Mouse (Mus musculus) splenic B cell, adult 2 months (primary cell): Measurements from ENCODE around the gene Cab39l.
"Not testable (repeated sequence)": the region's sequence is repeated elsewhere in the genome, so short reads cannot be mapped to it uniquely, and the experiment has no call there.

ENCODE experiments used
- DNase-seq: peaks from one replicate; pipeline ENCODE4 v3.0.0-alpha.2; 2011; ENCODE audit warnings: low read depth, low spot score
- H3K27me3 ChIP-seq: 2 replicates; pipeline ENCODE4 v1.6.1; 2012; ENCODE audit warnings: mild to moderate bottlenecking, low read length, moderate library complexity, mixed read lengths; ENCODE audit not compliant: control insufficient read depth, poor library complexity, insufficient read depth, severe bottlenecking
- H3K36me3 ChIP-seq: 2 replicates; pipeline ENCODE4 v1.6.1; 2012; ENCODE audit warnings: mild to moderate bottlenecking, low read length, moderate library complexity, mixed read lengths; ENCODE audit not compliant: control insufficient read depth, poor library complexity, insufficient read depth, severe bottlenecking

Cab39l gene

DNA sequence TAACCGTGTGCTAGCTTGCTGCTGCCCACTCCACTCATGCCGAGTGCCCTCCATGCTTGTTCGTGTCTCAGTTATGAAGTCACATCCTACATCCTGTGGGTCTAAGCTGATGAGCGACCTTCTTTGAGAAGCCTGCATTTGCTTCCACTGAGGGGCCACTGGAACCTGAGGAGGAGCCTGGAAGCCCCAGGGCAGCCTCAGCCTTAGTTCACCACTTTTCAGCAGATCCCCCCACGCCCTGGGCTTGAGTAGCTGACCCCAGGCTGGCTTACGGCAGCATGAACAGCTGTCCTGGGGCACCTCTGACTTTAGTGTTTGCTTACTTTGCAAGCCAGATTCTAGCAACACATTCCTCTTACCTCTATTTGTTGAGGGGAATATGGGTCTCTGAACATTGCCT lies 126.0 kb downstream of the Cab39l start:
- H3K27me3 ChIP-seq = no peaks in the 10 kb centered on the region
- peaks cover 8% of the 10 kb centered on the region for H3K36me3 ChIP-seq
- no peak for DNase-seq

GRCm38 (mm10) chr14:59576385-59576784 lies 135.6 kb downstream of the Cab39l start:
- peaks cover 3% of the 10 kb centered on the region; the same call in 1 of the 2 replicates for H3K36me3 ChIP-seq
- no peak for DNase-seq
- H3K27me3 ChIP-seq = no peaks in the 10 kb centered on the region

GRCm38 (mm10) chr14:59590614-59591013 lies 149.8 kb downstream of the Cab39l start:
- peaks cover 15% of the 10 kb centered on the region for H3K36me3 ChIP-seq
- DNase-seq = peak; percentile 60

DNA sequence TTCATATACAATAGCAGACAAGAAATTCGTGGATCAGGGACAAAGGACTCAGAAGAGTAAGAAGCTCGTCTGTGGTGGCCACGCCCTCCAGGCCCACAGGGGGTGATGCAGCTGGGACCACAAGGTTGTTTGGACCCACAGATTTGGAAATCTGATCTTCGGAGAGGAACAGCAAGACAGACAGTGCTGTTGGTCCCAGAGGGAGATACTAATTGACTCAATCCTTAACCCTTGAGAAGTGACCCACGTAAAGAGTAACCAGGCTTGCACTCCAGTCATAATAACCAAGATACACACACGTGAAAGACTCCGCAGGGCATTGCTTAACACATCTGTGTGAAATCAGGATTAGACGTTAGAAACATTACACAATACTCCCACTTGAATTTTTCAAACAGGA lies 151.1 kb downstream of the Cab39l start:
- no peak for DNase-seq
- peaks cover 9% of the 10 kb centered on the region; the same call in 1 of the 2 replicates for H3K36me3 ChIP-seq
- H3K27me3 ChIP-seq = no peaks in the 10 kb centered on the region

More at GRCm38 (mm10) chr14:59590614-59591013, 149.8 kb downstream of the Cab39l start:
- H3K27me3 ChIP-seq = no peaks in the 10 kb centered on the region

DNA sequence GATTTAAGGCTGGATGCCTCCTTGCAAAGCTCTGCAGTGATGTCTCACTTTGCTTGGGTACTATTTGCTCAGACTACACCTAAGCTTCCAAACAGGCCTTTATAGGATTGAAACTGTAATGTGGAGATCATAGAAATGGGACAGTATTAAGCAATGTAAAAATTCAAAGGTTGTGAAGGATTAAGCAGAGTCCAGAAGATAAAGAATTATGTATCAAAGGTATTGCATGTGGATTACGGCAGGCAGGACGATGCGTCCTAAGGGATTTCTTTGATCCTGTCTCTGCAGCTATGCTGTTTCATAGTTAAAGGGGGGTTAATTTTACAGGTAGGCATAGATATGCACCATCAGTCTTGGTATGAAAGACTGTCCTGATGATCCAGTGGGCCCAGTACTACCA lies 151.8 kb downstream of the Cab39l start:
- no peak for DNase-seq
- no peaks in the 10 kb centered on the region for H3K27me3 ChIP-seq
- peaks cover 9% of the 10 kb centered on the region; the same call in 1 of the 2 replicates for H3K36me3 ChIP-seq

DNA sequence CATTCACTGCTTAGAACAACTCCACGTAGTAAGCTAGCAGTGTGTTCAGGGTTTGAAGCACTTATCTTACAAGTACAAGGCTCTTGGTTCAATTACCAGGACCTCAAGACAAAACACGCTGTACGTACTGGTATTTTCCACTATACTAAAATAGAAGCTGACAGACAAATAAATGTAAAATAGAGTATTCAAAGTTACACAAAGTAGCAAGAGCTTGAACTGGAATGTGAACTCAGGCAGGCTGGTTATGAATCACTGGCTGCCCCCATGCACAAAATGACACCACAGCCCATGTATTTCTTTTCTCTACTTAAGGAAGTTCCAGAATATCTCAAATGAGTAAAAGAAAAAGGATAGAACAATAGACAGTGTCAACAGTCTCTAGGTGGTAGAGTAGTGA lies 154.2 kb downstream of the Cab39l start:
- no peak for DNase-seq
- Histone ChIP-seq H3K27me3 (no peaks in the 10 kb centered on the region; the same call in 1 of the 2 replicates), H3K36me3 (0 out of 2 replicates have a peak, but pooled peaks cover 4% of the 10 kb centered on the region)

DNA sequence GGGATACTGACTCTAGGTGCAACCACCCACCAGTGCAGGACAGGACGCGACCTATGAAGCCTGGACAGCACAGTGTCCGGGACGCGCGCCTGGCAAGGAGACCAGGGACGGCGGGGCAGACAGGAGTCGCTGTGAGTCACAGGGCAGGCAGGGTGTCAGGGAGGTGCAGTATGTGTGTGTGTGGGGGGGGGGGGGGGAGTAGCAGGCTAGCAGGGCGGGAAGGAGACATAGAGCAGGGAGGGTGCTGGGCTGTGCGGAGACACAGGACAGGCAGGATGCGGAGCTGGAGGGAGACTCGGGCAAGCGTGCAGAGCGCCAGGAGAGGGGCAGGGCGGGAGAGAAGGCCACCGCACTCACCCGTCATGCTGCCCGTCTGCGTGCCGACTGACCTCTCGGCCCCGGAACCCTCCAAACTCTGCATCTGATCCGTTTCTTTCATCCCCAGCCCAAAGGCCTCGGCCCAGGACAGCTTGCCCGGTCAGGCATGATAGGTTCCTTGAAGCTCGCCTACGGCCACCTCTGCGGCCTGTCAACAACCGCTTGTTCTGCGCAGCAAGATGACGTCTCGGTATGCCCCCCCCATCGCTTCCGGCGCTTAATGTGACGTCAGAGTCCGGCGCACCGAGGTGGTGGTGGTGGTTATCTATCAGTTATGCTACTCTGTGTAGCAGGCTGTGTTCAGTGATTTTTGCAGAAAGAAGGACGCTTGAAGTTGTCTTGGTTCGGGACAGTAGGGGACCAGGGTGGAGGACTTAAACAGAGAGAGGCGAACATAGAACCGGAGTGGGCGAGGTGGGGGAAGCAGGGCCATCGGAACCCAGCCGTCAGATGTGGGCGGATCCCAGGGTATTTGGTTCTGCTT lies 156.9 kb downstream of the Cab39l start, which contains the start of gene Cdadc1:
Gene Cdadc1 (minus strand): TSS at position 562 of the 862 bp plus-strand sequence.
- DNase-seq = peak; percentile 95
- 0 out of 2 replicates have a peak, but pooled peaks cover 2% of the 10 kb centered on the region for H3K36me3 ChIP-seq
- no peaks in the 10 kb centered on the region; the same call in 1 of the 2 replicates for H3K27me3 ChIP-seq

DNA sequence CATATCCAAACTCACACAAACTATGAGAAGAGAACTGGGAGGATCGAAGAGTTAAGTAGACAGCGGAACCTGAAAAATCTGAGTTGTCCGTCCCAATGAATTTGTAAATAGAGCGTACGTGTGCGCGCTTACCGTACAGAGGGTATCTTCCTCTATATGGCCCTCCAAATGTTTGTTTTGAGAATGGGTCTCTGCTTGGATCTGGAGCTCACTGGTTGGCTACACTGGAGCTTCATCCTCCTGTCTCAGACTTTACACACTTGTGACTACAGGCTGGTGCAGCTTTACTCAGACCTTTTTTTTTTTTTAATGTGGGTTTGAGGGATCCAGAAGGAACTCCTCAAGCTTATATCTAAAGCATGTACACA lies 157.5 kb downstream of the Cab39l start:
- DNase-seq = no peak
- H3K36me3 ChIP-seq = 0 out of 2 replicates have a peak, but pooled peaks cover 2% of the 10 kb centered on the region
- H3K27me3 ChIP-seq = no peaks in the 10 kb centered on the region; the same call in 1 of the 2 replicates

DNA sequence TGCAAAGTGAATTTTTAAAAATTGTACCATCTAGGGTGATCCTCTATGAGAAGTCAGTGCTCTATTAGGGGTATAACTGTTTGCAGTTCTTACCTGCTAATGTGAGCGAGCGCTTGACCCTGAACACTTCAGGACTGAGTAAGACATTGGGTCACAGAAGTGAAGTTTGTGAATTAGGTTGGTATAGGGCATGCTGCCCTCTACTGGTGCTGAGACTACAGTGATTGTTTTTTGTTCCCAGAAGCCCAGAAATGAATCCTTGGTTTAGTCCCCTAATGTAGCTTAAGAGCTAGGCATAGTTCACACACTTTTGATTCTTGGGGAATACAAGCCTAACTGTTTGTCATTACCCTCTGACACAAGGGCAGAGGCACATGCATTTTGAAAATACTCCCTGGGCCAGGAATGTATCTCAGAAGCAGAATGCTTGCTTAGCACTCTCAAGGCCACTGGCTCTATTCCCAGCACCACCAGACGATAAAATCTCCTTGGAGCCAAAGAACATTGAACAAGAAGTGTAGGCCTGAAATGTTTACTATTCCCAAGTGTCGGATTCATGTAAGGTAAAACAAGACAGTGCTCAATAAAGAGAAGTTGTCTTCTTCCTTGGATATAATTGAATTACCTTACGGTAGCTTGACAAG lies 163.4 kb downstream of the Cab39l start:
- peak; percentile 57 for DNase-seq
- Histone ChIP-seq H3K27me3 (no peaks in the 10 kb centered on the region; the same call in 1 of the 2 replicates), H3K36me3 (no peaks in the 10 kb centered on the region)

DNA sequence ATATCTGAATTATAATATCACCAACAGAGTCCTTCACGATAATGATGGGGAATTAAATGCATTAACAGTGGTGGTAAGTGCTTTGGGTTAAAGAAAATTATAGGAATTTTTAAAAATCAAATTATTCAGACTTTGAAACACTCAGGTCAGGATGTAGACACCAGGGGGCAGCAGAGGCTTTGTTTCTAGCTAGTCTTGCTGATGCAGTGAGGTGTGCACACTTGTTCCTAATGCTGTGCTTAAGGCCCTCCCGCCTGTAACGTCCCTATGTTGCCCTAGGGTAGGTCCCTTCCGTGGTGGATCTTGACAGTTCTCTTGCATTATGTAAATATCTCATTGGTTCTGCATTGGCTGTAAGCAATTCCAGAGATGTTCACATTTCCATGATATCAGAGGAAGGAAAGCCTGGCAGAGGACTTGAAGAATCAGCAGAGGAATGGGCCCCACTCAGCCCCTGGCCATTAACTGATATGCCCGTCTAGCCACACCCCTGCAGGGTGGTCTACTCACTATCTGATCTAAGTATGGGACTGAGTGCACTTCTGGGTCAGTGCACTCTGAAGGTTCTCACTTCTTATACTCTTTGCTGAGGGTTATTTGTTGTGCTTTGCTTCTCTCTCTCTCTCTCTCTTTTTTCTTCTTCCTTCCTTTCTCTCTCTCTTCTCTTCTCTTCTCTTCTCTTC lies 165.0 kb downstream of the Cab39l start:
- no peaks in the 10 kb centered on the region for H3K36me3 ChIP-seq
- H3K27me3 ChIP-seq = no peaks in the 10 kb centered on the region
- DNase-seq = peak; percentile 80

DNA sequence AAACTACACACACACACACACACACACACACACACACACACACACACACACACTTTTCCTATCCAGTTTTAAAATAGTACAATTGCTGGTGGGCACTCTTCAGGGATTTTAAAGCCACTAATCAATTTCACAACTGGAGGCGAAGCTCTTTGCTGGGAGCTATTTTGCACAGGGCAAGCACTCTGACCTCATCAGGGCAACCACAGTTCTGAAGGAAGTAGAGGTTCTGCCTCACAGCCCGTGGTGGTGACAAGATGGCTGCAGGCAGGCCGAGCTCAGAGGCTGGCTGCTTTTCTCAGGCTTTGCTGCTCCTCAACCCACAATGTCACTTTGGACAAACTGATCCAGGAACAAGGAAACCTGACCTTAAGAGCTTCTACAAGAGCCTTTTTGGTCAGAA lies 166.2 kb downstream of the Cab39l start:
- DNase-seq = no peak
- Histone ChIP-seq H3K27me3 (no peaks in the 10 kb centered on the region), H3K36me3 (no peaks in the 10 kb centered on the region)

DNA sequence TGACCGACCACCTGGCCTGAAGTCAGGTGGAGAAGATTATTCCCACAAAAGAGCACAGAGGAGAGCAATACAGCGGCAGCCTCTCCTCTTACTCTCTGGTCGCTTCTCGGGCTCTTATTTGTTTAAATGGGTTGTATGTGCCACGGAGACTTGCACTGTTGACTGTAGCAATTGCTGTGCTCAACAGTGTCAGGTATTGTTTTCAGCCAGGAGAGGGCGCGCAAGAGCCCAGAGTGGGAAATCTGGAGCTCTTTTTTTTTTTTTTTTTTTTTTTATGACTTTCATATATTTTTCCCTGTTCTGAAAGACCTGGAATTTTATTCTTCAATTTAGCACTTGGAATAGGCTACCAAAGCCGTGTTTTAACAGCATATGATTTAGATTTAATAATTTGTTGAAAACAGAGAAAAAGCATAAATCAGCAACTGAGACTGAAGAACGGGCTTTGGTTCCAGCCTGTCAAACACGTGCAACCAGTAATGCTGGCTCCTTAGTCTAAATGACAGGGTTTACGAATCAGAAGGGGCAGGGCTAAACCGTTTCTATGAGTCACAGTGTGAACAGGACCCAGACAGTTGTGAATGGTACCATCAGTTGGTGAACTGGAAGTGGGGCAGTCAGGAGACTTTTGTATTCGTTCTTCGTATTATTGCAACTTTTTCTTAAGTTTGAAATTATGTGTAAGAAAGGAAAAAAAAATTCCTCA lies 172.3 kb downstream of the Cab39l start:
- Histone ChIP-seq H3K36me3 (no peaks in the 10 kb centered on the region), H3K27me3 (no peaks in the 10 kb centered on the region)
- peak; percentile 57 for DNase-seq

GRCm38 (mm10) chr14:59614149-59614548 lies 173.4 kb downstream of the Cab39l start:
- not testable (repeated sequence) for H3K27me3 ChIP-seq, DNase-seq, H3K36me3 ChIP-seq

GRCm38 (mm10) chr14:59616802-59617201 lies 176.0 kb downstream of the Cab39l start:
- DNase-seq = no peak
- Histone ChIP-seq H3K27me3 (no peaks in the 10 kb centered on the region), H3K36me3 (no peaks in the 10 kb centered on the region)
